Mouse (Mus musculus): ENCODE measurements around the gene Coq10a. TPM values are rescaled to one million over a fixed set of nuclear protein-coding genes. Genes with fewer than 3 reads are reported as not detected.

The Coq10a gene
- polyA plus RNA-seq, 1 experiment from 2014 or later: 12.9 TPM

DNA sequence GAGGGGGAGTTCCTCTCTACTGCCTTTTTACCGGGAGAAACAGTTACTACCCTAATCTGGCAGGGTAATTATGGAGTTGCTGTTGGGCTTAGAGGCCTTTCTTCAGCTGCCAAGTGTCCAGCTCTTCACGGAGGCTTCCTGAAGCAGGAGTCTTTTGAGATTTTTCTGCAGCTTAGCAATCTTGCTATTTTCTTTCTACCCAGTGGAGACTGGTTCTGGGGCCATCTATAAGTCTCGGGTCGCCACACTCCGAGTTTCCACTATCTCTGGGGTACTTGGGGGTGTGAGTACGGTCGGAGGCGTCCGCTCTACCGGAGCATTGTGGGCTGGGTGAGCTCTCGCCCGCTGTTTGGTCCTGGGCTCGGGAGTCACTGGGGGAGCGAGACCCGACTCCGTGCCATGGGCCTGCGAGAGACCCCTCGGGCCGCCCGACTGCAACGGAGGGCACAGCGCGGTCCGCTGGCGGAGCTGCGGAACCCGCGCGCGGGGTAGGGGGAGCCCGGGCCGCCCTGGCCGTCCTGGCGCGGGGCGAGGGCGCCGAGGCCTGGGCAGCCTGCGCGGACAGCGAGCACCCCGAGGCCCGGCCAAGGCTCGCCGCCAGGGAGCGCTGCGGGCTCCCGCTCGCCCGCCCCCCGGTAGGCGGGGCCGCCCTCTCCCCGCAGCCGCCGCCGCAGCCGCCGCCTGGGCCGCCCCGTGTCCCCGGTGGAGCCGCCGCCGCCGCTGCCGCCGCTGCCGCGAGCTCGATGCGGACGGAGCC, 7.8 kb upstream of the Coq10a start, which contains the start of gene Ankrd52:
TSS of gene Ankrd52 (plus strand) at position 661 of the 757 bp plus-strand sequence.
- peak within 1 kb of the TSS; percentile 93 for H3K27ac ChIP-seq (replicated peaks)
- H3K27me3 ChIP-seq (ENCODE audit: control insufficient read depth, insufficient read depth, low read length): no peaks in the 10 kb centered on the region
- peaks cover 8% of the 10 kb centered on the region for H3K36me3 ChIP-seq (ENCODE audit: control insufficient read depth, insufficient read depth, low read length)
- peak; percentile 90 for DNase-seq (ENCODE audit: low spot score)
- peak within 1 kb of the TSS; percentile 96 for H3K9ac ChIP-seq (ENCODE audit: low read length)
- peak within 1 kb of the TSS; percentile 82 for H3K4me2 ChIP-seq (replicated peaks; ENCODE audit: low read depth)
- WGBS: 0% methylated on average over 41 of the region's 73 CpGs
- no peaks in the 10 kb centered on the region for H3K9me3 ChIP-seq (ENCODE audit: control insufficient read depth, low read length)
- H3K4me3 ChIP-seq (ENCODE audit: low read depth, low read length): peak within 1 kb of the TSS; percentile 90
- TF ChIP-seq EP300 (optimal IDR thresholded peaks at IDR 0.05) (no peak), CTCF (IDR thresholded peaks at IDR 0.05; ENCODE audit: low read depth) (peak; percentile 63)
- ATAC-seq (ENCODE audit: low FRiP score, low TSS enrichment): peak; percentile 93
- H3K4me1 ChIP-seq (replicated peaks; ENCODE audit: control insufficient read depth, insufficient read depth): peaks cover 3% of the 10 kb centered on the region; the same call in 1 of the 2 replicates

DNA sequence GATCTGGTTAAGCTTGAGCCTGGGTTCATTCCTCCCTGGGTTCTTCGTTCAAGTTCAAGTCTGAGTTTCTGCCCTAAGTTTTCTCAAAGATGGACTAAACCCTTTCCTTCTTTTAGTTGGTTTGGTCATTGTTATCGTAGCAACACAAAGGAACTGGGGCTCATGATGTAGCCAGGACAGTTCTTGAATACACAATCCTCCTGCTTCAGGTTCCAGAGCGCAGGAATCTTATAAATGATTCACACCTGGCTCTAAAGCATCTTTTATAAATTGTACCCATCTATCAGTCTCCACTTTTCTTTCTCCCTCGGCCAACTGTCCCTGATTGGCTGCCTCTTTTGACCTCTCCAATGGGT, 7.3 kb upstream of the Coq10a start:
- Histone ChIP-seq H3K9ac (ENCODE audit: low read length) (peak overlapping the region; percentile 96; the same call in 1 of the 2 replicates), H3K27me3 (ENCODE audit: control insufficient read depth, insufficient read depth, low read length) (no peaks in the 10 kb centered on the region), H3K4me3 (ENCODE audit: low read depth, low read length) (peak overlapping the region; percentile 90), H3K27ac (replicated peaks) (peak overlapping the region; percentile 93), H3K4me1 (replicated peaks; ENCODE audit: control insufficient read depth, insufficient read depth) (peaks cover 3% of the 10 kb centered on the region; the same call in 1 of the 2 replicates), H3K4me2 (replicated peaks; ENCODE audit: low read depth) (peak overlapping the region; percentile 82), H3K36me3 (ENCODE audit: control insufficient read depth, insufficient read depth, low read length) (peaks cover 6% of the 10 kb centered on the region; the same call in 1 of the 2 replicates), H3K9me3 (ENCODE audit: control insufficient read depth, low read length) (no peaks in the 10 kb centered on the region)
- WGBS: 45% methylated on average over 4 of the region's 4 CpGs
- no peak for DNase-seq (ENCODE audit: low spot score)
- ATAC-seq (ENCODE audit: low FRiP score, low TSS enrichment): no peak
- TF ChIP-seq CTCF (IDR thresholded peaks at IDR 0.05; ENCODE audit: low read depth) (no peak), EP300 (optimal IDR thresholded peaks at IDR 0.05) (no peak)

DNA sequence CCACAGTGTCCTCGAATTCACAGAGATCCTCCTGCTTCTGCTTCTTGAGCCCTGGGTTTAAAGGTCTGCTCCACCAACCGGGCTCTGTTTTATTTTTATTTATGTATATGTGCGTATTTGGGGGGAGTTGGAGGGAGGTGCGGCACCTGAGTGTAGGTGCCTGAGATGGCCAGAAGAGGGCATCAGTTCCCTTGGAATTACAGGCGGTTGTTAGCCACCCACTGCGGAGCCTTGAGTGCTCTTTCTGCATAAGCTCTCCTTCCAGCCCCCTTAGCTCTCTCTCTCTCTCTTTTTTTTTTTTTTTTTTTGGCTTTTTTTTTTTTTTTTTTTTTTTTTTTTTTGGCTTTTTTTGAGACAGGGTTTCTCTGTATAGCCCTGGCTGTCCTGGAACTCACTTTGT, 5.6 kb upstream of the Coq10a start:
- Histone ChIP-seq H3K9ac (ENCODE audit: low read length) (no peak overlapping the region), H3K9me3 (ENCODE audit: control insufficient read depth, low read length) (no peaks in the 10 kb centered on the region), H3K4me3 (ENCODE audit: low read depth, low read length) (no peak overlapping the region), H3K4me2 (replicated peaks; ENCODE audit: low read depth) (no peak overlapping the region), H3K27ac (replicated peaks) (no peak overlapping the region), H3K27me3 (ENCODE audit: control insufficient read depth, insufficient read depth, low read length) (no peaks in the 10 kb centered on the region), H3K36me3 (ENCODE audit: control insufficient read depth, insufficient read depth, low read length) (peaks cover 3% of the 10 kb centered on the region; the same call in 1 of the 2 replicates), H3K4me1 (replicated peaks; ENCODE audit: control insufficient read depth, insufficient read depth) (peaks cover 3% of the 10 kb centered on the region; the same call in 1 of the 2 replicates)
- TF ChIP-seq CTCF (IDR thresholded peaks at IDR 0.05; ENCODE audit: low read depth): peak; percentile 44
- no peak for TF ChIP-seq EP300 (optimal IDR thresholded peaks at IDR 0.05)
- DNase-seq (ENCODE audit: low spot score): no peak
- ATAC-seq (ENCODE audit: low FRiP score, low TSS enrichment): no peak
- 82% methylated on average over 6 of the region's 6 CpGs for WGBS

DNA sequence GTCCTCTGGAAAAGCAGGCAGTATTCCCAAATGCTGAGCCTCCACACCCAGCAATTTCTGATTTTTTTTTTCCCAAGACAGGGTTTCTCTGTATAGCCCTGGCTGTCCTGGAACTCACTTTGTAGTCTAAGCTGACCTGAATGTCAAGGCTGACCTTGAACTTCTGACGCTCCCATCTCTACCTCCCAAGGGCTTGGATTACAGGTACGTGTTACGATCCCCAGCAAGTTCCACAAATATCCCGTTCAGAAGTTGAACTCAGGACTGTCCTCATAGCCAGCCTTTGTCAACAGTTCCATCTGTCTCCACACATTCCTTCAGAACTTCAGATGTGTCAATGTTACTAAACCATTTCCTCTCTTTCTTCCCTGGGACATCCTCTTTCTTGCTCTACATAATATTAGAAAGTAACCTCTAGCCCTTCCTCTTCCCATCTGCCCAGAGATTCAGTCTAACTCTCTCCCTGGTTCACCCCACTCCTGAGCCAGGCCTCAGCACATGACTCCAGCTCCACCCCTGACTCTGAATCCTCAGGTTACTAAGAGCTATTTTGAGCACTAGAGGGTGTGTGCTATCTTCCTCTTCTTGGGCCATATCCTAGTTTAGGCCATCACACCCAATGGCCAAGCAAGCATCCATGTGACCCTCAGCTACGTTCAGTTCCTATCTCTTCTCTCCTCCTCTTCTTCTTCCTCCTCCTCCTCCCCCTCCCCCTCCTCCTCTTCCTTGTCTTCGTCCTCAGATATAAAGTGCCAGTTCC, 4.4 kb upstream of the Coq10a start:
- DNase-seq (ENCODE audit: low spot score) (no peak), ATAC-seq (ENCODE audit: low FRiP score, low TSS enrichment) (no peak)
- no peaks in the 10 kb centered on the region; the same call in 1 of the 2 replicates for H3K4me1 ChIP-seq (replicated peaks; ENCODE audit: control insufficient read depth, insufficient read depth)
- H3K4me3 ChIP-seq (ENCODE audit: low read depth, low read length): no peak overlapping the region
- H3K9ac ChIP-seq (ENCODE audit: low read length): no peak overlapping the region
- no peak overlapping the region for H3K27ac ChIP-seq (replicated peaks)
- H3K36me3 ChIP-seq (ENCODE audit: control insufficient read depth, insufficient read depth, low read length): no peaks in the 10 kb centered on the region
- H3K4me2 ChIP-seq (replicated peaks; ENCODE audit: low read depth): no peak overlapping the region
- 69% methylated on average over 6 of the region's 6 CpGs for WGBS
- H3K9me3 ChIP-seq (ENCODE audit: control insufficient read depth, low read length): no peaks in the 10 kb centered on the region
- no peaks in the 10 kb centered on the region for H3K27me3 ChIP-seq (ENCODE audit: control insufficient read depth, insufficient read depth, low read length)
- TF ChIP-seq CTCF (IDR thresholded peaks at IDR 0.05; ENCODE audit: low read depth) (no peak), EP300 (optimal IDR thresholded peaks at IDR 0.05) (no peak)

DNA sequence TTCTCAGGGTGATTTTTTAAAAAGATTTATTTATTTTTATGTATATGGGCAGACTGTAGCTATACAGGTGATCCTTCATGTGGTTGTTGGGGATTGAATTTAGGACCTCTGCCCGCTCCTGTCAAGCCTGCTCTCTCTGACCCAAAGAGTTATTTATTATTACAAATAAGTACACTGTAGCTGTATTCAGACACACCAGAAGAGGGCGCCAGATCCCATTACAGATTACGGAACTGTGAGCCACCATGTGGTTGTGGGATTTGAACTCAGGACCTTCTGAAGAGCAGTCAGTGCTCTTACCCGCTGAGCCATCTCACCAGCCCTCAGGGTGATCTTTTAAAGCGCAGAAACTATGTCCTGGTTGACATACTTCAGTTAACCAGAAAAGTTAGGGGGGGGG, 3.3 kb upstream of the Coq10a start:
- ATAC-seq (ENCODE audit: low FRiP score, low TSS enrichment) (no peak), DNase-seq (ENCODE audit: low spot score) (no peak)
- no peak overlapping the region for H3K9ac ChIP-seq (ENCODE audit: low read length)
- no peaks in the 10 kb centered on the region for H3K27me3 ChIP-seq (ENCODE audit: control insufficient read depth, insufficient read depth, low read length)
- whole genome bisulfite sequencing: 77% methylated on average over 5 of the region's 5 CpGs
- no peaks in the 10 kb centered on the region for H3K36me3 ChIP-seq (ENCODE audit: control insufficient read depth, insufficient read depth, low read length)
- H3K4me2 ChIP-seq (replicated peaks; ENCODE audit: low read depth): no peak overlapping the region
- no peak overlapping the region for H3K4me3 ChIP-seq (ENCODE audit: low read depth, low read length)
- no peak overlapping the region for H3K27ac ChIP-seq (replicated peaks)
- no peaks in the 10 kb centered on the region for H3K4me1 ChIP-seq (replicated peaks; ENCODE audit: control insufficient read depth, insufficient read depth)
- peak; percentile 46 for TF ChIP-seq CTCF (IDR thresholded peaks at IDR 0.05; ENCODE audit: low read depth)
- no peak for TF ChIP-seq EP300 (optimal IDR thresholded peaks at IDR 0.05)
- no peaks in the 10 kb centered on the region for H3K9me3 ChIP-seq (ENCODE audit: control insufficient read depth, low read length)
